Mouse (Mus musculus) cerebellum, adult 2 months (tissue): ENCODE measurements around the gene 4931428F04Rik.

Experiments used
- CTCF ChIP-seq: fragments of 200-500 bp; IDR thresholded peaks from 2 replicates; pipeline ENCODE4 v1.5.1; 2011; ENCODE audit warnings: low read depth, mild to moderate bottlenecking, control low read depth, low read length, moderate library complexity, borderline replicate concordance; ENCODE audit not compliant: insufficient read depth
- POLR2A ChIP-seq: fragments of 200-500 bp; IDR thresholded peaks from 2 replicates; pipeline ENCODE4 v1.6.1; 2011; ENCODE audit warnings: low read length, control low read depth, borderline replicate concordance; ENCODE audit not compliant: insufficient read depth

DNA sequence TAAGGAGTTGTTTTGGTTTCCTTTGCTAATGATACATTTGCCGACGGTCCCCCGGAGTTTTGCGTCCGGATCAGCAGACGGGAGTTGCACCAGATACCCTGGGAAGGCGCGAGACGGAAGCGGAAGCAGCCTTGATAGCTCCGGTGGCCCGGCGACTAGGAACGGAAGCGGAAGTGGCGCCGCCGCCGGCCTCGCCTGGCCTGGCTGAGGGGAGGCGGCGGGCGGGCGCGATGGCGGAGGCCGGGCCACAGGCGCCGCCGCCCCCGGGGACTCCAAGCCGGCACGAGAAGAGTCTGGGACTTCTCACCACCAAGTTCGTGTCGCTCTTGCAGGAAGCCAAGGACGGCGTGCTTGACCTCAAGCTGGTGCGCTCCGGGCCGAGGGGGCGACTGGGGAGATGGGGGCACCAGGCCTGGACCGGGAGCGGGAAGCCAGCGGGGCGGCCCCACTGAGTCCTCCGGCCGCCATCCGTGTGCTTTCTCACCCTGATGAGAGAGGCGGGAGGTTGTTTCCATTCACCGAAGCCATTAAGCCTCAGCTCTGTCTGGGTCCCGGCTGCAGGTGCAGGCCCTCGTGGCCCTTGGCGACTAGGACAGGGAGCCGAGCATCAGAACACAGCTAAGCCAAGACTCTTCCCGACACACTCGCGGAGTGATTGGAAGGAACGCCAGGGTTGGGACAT, 8.0 kb upstream of the 4931428F04Rik start, which contains the start of gene E2f4:
- TF ChIP-seq CTCF (no peak), POLR2A (peak; percentile 42; the same call in 1 of the 2 replicates)
